Mouse (Mus musculus) CH12.LX (cell line): Measurements from ENCODE around the gene S100a16. TPM values are rescaled to one million over a fixed set of nuclear protein-coding genes. Genes with fewer than 3 reads are reported as not detected.

Source experiments
- DNase-seq: peaks from one replicate; pipeline ENCODE4 v3.0.0-alpha.2; 2013; ENCODE audit errors: extremely low read depth
- H3K27ac ChIP-seq: 2 replicates; pipeline ENCODE4 v1.5.1; 2012; ENCODE audit warnings: low read depth, mild to moderate bottlenecking, control low read depth, moderate library complexity; ENCODE audit not compliant: insufficient read depth
- H3K27me3 ChIP-seq: replicated peaks from 2 replicates; pipeline ENCODE3; 2012; ENCODE audit warnings: inconsistent platforms
- H3K36me3 ChIP-seq, 2 experiments: replicated peaks in 1 of 2; 2 replicates each; pipeline versions ENCODE3 to v1.6.1; 2012; ENCODE audit warnings: inconsistent platforms in 1 of 2, low read length in 1 of 2, mild to moderate bottlenecking in 1 of 2, mixed read lengths in 1 of 2, moderate library complexity in 1 of 2; ENCODE audit not compliant: control insufficient read depth in 1 of 2, insufficient read depth in 1 of 2
- H3K4me1 ChIP-seq, 2 experiments: 2 replicates each; pipeline ENCODE4 v1.6.1; 2012; ENCODE audit warnings: inconsistent platforms in 1 of 2, moderate library complexity in 1 of 2; ENCODE audit not compliant: insufficient read depth in 2 of 2, control insufficient read depth in 1 of 2
- H3K4me2 ChIP-seq: 2 replicates; pipeline ENCODE4 v1.6.1; 2012; ENCODE audit warnings: low read depth, mild to moderate bottlenecking, control low read depth; ENCODE audit not compliant: poor library complexity, insufficient read depth, severe bottlenecking
- H3K4me3 ChIP-seq, 3 experiments: fragments of 150-350 bp in 1 of 3; sonication (generic) in 1 of 3; replicated peaks in 1 of 3; 2 replicates each; pipeline versions ENCODE3 to v1.5.1; 2011 to 2012; ENCODE audit warnings: low read depth in 2 of 3, low read length in 2 of 3, mild to moderate bottlenecking in 2 of 3, moderate library complexity in 2 of 3, control low read depth in 1 of 3, improper control_type of control experiment in 1 of 3, inconsistent platforms in 1 of 3, mixed read lengths in 1 of 3; ENCODE audit not compliant: poor library complexity in 1 of 3
- H3K79me2 ChIP-seq: replicated peaks from 2 replicates; pipeline ENCODE4 v1.6.1; 2012; ENCODE audit warnings: mild to moderate bottlenecking, moderate library complexity; ENCODE audit not compliant: control insufficient read depth, poor library complexity, insufficient read depth, severe bottlenecking; ENCODE audit errors: extremely low read depth
- H3K9ac ChIP-seq: 2 replicates; pipeline ENCODE4 v1.6.1; 2012; ENCODE audit warnings: low read depth, mild to moderate bottlenecking, control low read depth, moderate library complexity; ENCODE audit not compliant: insufficient read depth
- H3K9me3 ChIP-seq: replicated peaks from 2 replicates; pipeline ENCODE3; 2012; ENCODE audit warnings: low read length, inconsistent platforms, mixed read lengths
- CTCF ChIP-seq, 2 experiments: IDR thresholded peaks in 1 of 2; conservative IDR thresholded peaks in 1 of 2; 2 replicates each; pipeline ENCODE4 v1.5.1; 2011 to 2012; ENCODE audit warnings: low read depth in 2 of 2, low read length in 2 of 2, improper control_type of control experiment in 1 of 2, inconsistent platforms in 1 of 2, mild to moderate bottlenecking in 1 of 2, moderate library complexity in 1 of 2
- E2F4 ChIP-seq: IDR thresholded peaks from 2 replicates; pipeline ENCODE4 v1.6.1; 2011; ENCODE audit warnings: low read depth, low read length, improper control_type of control experiment; ENCODE audit not compliant: insufficient replicate concordance
- ELF1 ChIP-seq: IDR thresholded peaks from 2 replicates; pipeline ENCODE4 v1.6.1; 2014; ENCODE audit warnings: low read depth, mild to moderate bottlenecking, inconsistent platforms, low read length, improper control_type of control experiment
- HCFC1 ChIP-seq: IDR thresholded peaks from 2 replicates; pipeline ENCODE4 v1.6.1; 2012; ENCODE audit warnings: low read depth, mild to moderate bottlenecking, inconsistent platforms, low read length, improper control_type of control experiment
- IRF4 ChIP-seq: IDR thresholded peaks from 2 replicates; pipeline ENCODE4 v1.6.1; 2014; ENCODE audit warnings: low read depth, mild to moderate bottlenecking, inconsistent platforms, low read length, improper control_type of control experiment
- MAX ChIP-seq: IDR thresholded peaks from 2 replicates; pipeline ENCODE4 v1.6.1; 2011; ENCODE audit warnings: low read length, improper control_type of control experiment
- MAZ ChIP-seq: IDR thresholded peaks from 2 replicates; pipeline ENCODE4 v1.6.1; 2012; ENCODE audit warnings: low read depth, mild to moderate bottlenecking, inconsistent platforms, low read length, improper control_type of control experiment, moderate library complexity
- MEF2A ChIP-seq: IDR thresholded peaks from 2 replicates; pipeline ENCODE4 v1.6.1; 2014; ENCODE audit warnings: low read depth, mild to moderate bottlenecking, inconsistent platforms, low read length, improper control_type of control experiment, borderline replicate concordance
- POLR2AphosphoS2 ChIP-seq: IDR thresholded peaks from 2 replicates; pipeline ENCODE4 v1.6.1; 2011; ENCODE audit warnings: low read depth, low read length, improper control_type of control experiment
- ZKSCAN1 ChIP-seq: IDR thresholded peaks from 2 replicates; pipeline ENCODE4 v1.6.1; 2012; ENCODE audit warnings: low read depth, inconsistent platforms, low read length, improper control_type of control experiment, borderline replicate concordance
- dilution Hi-C: fragments of 300-500 bp; cut with MboI; formaldehyde crosslinking; loops from 2 replicates; pipeline ENCODE4 v1.14.3; 2020; ENCODE audit warnings: low sequenced_read_pairs; ENCODE audit not compliant: extremely low pct_unique_long_range_greater_than_20kb, extremely low pct_ligation_motif_present
- in situ Hi-C: fragments of 300-500 bp; cut with MboI; formaldehyde crosslinking; loops from 3 replicates; pipeline ENCODE4 v1.14.3; 2019; ENCODE audit warnings: low sequenced_read_pairs, low pct_ligation_motif_present, low pct_unique_long_range_greater_than_20kb, mixed read lengths
- polyA plus RNA-seq: library from polyadenylated mRNA; unstranded; fragments of >175 nt; gene quantifications from 2 replicates; pipeline ENCODE4 v1.2.1, GENCODE M21; 2012; ENCODE audit warnings: low read depth; ENCODE audit not compliant: insufficient read length
- total RNA-seq, 2 experiments: library from RNA; depleted of rRNA; stranded (reverse); fragments of 300-350 nt in 1 of 2; fragments of >200 nt in 1 of 2; gene quantifications; 2 replicates each; pipeline ENCODE4 v1.2.3; 2012 to 2014

S100a16 gene
- total and polyA plus RNA-seq, 3 experiments: not detected

DNA sequence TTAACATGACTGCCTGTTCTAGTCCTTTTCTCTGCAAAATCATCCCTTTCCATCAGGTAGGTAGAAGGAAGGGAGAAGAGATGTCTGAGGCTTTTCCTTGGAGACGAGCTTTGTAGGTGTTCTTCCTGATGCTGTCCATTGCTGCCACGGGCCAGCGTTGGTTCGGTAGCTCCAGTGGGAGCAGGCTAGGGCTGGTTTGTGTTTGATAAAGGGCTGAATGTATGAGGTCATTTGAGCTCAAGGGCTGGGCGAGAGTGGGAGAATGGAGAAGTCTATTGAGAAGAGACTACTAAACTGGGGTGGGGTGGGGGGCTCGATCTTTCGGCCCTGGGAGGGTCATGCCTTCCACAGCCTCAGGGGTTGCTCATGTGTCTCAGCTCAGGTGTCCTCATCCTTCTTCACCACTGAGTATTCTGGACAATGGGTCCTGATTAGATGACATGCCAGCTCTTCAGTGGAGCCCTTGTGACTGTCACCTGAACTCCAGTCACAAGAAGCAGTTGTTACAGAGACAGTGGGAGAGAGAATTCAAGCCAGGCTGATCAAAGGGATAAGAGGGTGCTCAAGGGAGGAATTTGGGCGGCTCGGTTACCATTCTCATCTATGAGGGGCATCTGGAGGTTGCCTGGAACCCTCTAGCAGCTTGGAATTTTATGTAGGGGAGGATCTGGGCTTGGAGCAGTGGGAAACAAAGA is 24.0 kb upstream of the S100a16 start:
- H3K4me3 ChIP-seq: no peak overlapping the region

DNA sequence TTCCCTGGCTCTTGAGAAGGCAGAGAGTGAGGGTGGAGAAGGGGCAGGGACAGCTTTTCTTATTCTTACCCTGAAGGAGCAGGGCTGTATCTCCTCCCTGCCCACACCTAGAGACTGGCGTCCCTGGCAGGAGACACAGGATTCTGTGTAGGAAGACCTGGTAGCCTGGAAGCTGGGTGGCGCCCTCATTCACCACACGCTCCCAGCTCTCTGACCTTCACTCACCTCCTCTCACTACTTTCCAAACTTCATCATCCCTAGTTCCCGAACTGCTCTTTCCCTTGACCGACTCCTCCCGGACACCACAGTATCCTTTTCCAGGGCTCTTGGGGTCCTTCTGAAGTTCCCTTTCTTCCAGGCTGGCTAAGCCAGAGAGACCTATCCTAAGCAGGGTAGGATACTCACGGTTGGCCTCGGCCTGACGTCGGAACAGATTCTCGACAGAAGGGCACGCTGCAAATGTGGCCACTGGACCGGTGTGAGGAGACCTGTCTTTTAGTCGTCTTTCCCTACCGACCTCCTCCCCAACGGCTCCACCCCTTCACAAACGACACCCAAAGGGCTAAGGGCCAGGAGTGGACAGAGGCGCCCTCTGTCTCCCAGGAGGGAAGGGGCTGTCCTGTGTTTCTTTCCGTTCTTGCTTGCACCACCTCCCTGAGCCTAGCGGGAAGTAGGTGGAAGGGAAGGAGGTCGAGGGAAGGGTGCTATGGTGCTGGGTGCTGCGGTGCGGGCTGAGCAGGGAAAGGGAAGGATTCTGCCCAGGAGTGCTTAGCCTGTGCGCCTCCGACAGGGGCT is 23.1 kb upstream of the S100a16 start, which contains the start of the genes S100a1 and S100a13:
S100a1 (minus strand) TSS at position 597 of the 795 bp plus-strand sequence.
S100a13 (plus strand) TSS at position 640 of the 795 bp plus-strand sequence.
- no peak for DNase-seq
- Histone ChIP-seq H3K4me1 (peaks cover 9 to 18% of the 10 kb centered on the region in 2 experiments; a peak in 2 of 4 replicates), H3K9ac (peak within 1 kb of the TSS; percentile 78), H3K4me3 (peak within 1 kb of the TSS; percentile 62 to 67 (median 66)), H3K9me3 (no peaks in the 10 kb centered on the region), H3K79me2 (peaks cover under 1% of the 10 kb centered on the region; the same call in 1 of the 2 replicates), H3K27ac (no peak within 1 kb of the TSS), H3K4me2 (peak within 1 kb of the TSS; percentile 82), H3K36me3 (peaks cover 2 to 21% of the 10 kb centered on the region in 2 experiments), H3K27me3 (no peaks in the 10 kb centered on the region)
- peak; percentile 54; the same call in 1 of the 2 replicates for TF ChIP-seq MEF2A
- TF ChIP-seq MAX: 0 out of 2 replicates have a peak, but pooled peaks have one; percentile 28
- 0 out of 2 replicates have a peak, but pooled peaks have one; percentile 29 for TF ChIP-seq MAZ
- 0 out of 2 replicates have a peak, but pooled peaks have one; percentile 14 for TF ChIP-seq HCFC1
- TF ChIP-seq E2F4: no peak
- peak; percentile 32; the same call in 1 of the 2 replicates for TF ChIP-seq ELF1
- TF ChIP-seq POLR2AphosphoS2: no peak
- TF ChIP-seq CTCF (conservative IDR thresholded peaks at IDR 0.05 in 1 of 2, IDR thresholded peaks at IDR 0.05 in 1 of 2; ENCODE audit: low read depth in 2 of 2, low read length in 2 of 2): peak in 1 of 2 experiments; percentile 44; a peak in 2 of 4 replicates
- TF ChIP-seq IRF4: peak; percentile 72
- in situ Hi-C loops (no loop called here), dilution Hi-C loops (no loop called here)

More for the DNA sequence above, 24.0 kb upstream of the S100a16 start:
- Histone ChIP-seq H3K4me1 (peaks cover 9 to 18% of the 10 kb centered on the region in 2 experiments; a peak in 2 of 4 replicates), H3K4me2 (no peak overlapping the region), H3K9ac (no peak overlapping the region), H3K79me2 (peaks cover 10% of the 10 kb centered on the region), H3K27ac (no peak overlapping the region), H3K9me3 (no peaks in the 10 kb centered on the region), H3K36me3 (peaks cover 2 to 20% of the 10 kb centered on the region in 2 experiments), H3K27me3 (no peaks in the 10 kb centered on the region)
- in situ Hi-C loops: no loop called here
- dilution Hi-C loops: no loop called here
- TF ChIP-seq ZKSCAN1 (no peak), IRF4 (no peak)
- DNase-seq: no peak
